Mouse (Mus musculus): ENCODE measurements around the gene Tmem178.

Gene Tmem178

GRCm38 (mm10) chr17:80970716-80971115 is 26.3 kb downstream of the Tmem178 start:
- Histone ChIP-seq H3K4me1 (replicated peaks; ENCODE audit: low read depth, low read length) (peaks cover 19% of the 10 kb centered on the region), H3K4me3 (replicated peaks; ENCODE audit: low read length) (no peak overlapping the region), H3K36me3 (ENCODE audit: insufficient read depth, low read length) (no peaks in the 10 kb centered on the region), H3K27me3 (ENCODE audit: insufficient read depth, low read length) (no peaks in the 10 kb centered on the region), H3K9me3 (ENCODE audit: low read length) (peaks cover 20% of the 10 kb centered on the region)
- TF ChIP-seq POU5F1 (IDR thresholded peaks at IDR 0.05; ENCODE audit: borderline replicate concordance, low read length) (no peak), NANOG (IDR thresholded peaks at IDR 0.05; ENCODE audit: borderline replicate concordance, low read length) (no peak), CTCF (conservative IDR thresholded peaks at IDR 0.05; ENCODE audit: low read length) (no peak)

DNA sequence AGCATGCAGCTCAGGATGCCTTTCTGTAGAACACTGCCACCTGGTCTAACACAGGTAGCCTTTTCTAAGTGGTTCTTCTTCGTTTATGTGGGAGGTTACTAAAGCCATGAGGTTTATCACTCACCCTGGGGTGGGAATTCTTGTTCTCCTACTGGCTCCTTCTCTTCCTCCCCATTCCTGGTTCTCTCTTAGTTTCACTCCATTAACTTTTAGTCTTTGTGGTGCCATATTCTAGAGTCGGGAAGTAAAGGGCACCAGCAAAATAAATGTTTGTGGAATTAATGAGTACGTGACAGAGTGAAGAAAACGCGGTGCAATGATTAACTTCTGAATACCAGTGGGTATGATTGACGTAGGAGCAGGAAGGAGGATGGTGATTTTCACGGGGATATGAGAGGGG is 28.5 kb downstream of the Tmem178 start:
- peaks cover 15% of the 10 kb centered on the region for H3K4me1 ChIP-seq (replicated peaks; ENCODE audit: low read depth, low read length)
- H3K9me3 ChIP-seq (ENCODE audit: low read length) = peaks cover 20% of the 10 kb centered on the region
- H3K4me3 ChIP-seq (replicated peaks; ENCODE audit: low read length) = no peak overlapping the region
- no peaks in the 10 kb centered on the region for H3K27me3 ChIP-seq (ENCODE audit: insufficient read depth, low read length)
- no peaks in the 10 kb centered on the region for H3K36me3 ChIP-seq (ENCODE audit: insufficient read depth, low read length)
- TF ChIP-seq NANOG (IDR thresholded peaks at IDR 0.05; ENCODE audit: borderline replicate concordance, low read length) = no peak
- TF ChIP-seq CTCF (conservative IDR thresholded peaks at IDR 0.05; ENCODE audit: low read length) = no peak
- TF ChIP-seq POU5F1 (IDR thresholded peaks at IDR 0.05; ENCODE audit: borderline replicate concordance, low read length) = no peak

DNA sequence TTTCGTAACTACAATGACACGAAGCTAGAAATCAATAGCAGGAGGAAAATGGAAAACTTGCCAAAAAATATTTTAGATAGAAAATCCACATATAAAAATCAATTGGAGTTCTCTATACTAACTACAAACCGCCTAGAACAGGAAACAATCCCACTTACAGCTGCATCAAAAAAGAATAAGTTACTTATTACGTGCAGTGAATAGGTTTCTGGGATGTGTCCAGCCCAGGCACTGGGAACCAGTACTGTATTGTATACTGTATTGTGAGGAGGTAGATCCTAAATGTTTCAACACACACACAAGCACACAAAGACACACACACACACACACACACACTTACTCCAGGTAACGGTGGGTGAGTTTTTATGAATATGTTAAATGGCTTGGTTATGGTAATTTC is 32.8 kb downstream of the Tmem178 start:
- peaks cover 20% of the 10 kb centered on the region for H3K9me3 ChIP-seq (ENCODE audit: low read length)
- H3K4me1 ChIP-seq (replicated peaks; ENCODE audit: low read depth, low read length) = no peaks in the 10 kb centered on the region
- no peak overlapping the region for H3K4me3 ChIP-seq (replicated peaks; ENCODE audit: low read length)
- no peak for TF ChIP-seq POU5F1 (IDR thresholded peaks at IDR 0.05; ENCODE audit: borderline replicate concordance, low read length)
- TF ChIP-seq NANOG (IDR thresholded peaks at IDR 0.05; ENCODE audit: borderline replicate concordance, low read length) = no peak
- TF ChIP-seq CTCF (conservative IDR thresholded peaks at IDR 0.05; ENCODE audit: low read length) = no peak
- H3K27me3 ChIP-seq (ENCODE audit: insufficient read depth, low read length) = no peaks in the 10 kb centered on the region
- no peaks in the 10 kb centered on the region for H3K36me3 ChIP-seq (ENCODE audit: insufficient read depth, low read length)

- no peaks in the 10 kb centered on the region for H3K36me3 ChIP-seq (ENCODE audit: insufficient read depth, low read length)
- TF ChIP-seq NANOG (IDR thresholded peaks at IDR 0.05; ENCODE audit: borderline replicate concordance, low read length) = no peak
- no peak for TF ChIP-seq CTCF (conservative IDR thresholded peaks at IDR 0.05; ENCODE audit: low read length)
- TF ChIP-seq POU5F1 (IDR thresholded peaks at IDR 0.05; ENCODE audit: borderline replicate concordance, low read length) = no peak
- peaks cover 5% of the 10 kb centered on the region for H3K9me3 ChIP-seq (ENCODE audit: low read length)
- H3K4me3 ChIP-seq (replicated peaks; ENCODE audit: low read length) = no peak overlapping the region
- H3K4me1 ChIP-seq (replicated peaks; ENCODE audit: low read depth, low read length) = 0 out of 2 replicates have a peak, but pooled peaks cover 3% of the 10 kb centered on the region
- no peaks in the 10 kb centered on the region for H3K27me3 ChIP-seq (ENCODE audit: insufficient read depth, low read length)
These were observed 35.7 kb downstream of the Tmem178 start for GRCm38 (mm10) chr17:80980096-80980495.

- H3K27me3 ChIP-seq (ENCODE audit: insufficient read depth, low read length) = no peaks in the 10 kb centered on the region
- TF ChIP-seq CTCF (conservative IDR thresholded peaks at IDR 0.05; ENCODE audit: low read length) (no peak), NANOG (IDR thresholded peaks at IDR 0.05; ENCODE audit: borderline replicate concordance, low read length) (no peak), POU5F1 (IDR thresholded peaks at IDR 0.05; ENCODE audit: borderline replicate concordance, low read length) (no peak)
- no peaks in the 10 kb centered on the region for H3K9me3 ChIP-seq (ENCODE audit: low read length)
- H3K4me1 ChIP-seq (replicated peaks; ENCODE audit: low read depth, low read length) = 0 out of 2 replicates have a peak, but pooled peaks cover 3% of the 10 kb centered on the region
- no peak overlapping the region for H3K4me3 ChIP-seq (replicated peaks; ENCODE audit: low read length)
- H3K36me3 ChIP-seq (ENCODE audit: insufficient read depth, low read length) = no peaks in the 10 kb centered on the region
These were observed 37.4 kb downstream of the Tmem178 start for GRCm38 (mm10) chr17:80981721-80982411.

GRCm38 (mm10) chr17:80982412-80982787 is 38.0 kb downstream of the Tmem178 start:
- TF ChIP-seq CTCF (conservative IDR thresholded peaks at IDR 0.05; ENCODE audit: low read length) (peak; percentile 95), POU5F1 (IDR thresholded peaks at IDR 0.05; ENCODE audit: borderline replicate concordance, low read length) (no peak)
- Histone ChIP-seq H3K27me3 (ENCODE audit: insufficient read depth, low read length) (no peaks in the 10 kb centered on the region), H3K4me3 (replicated peaks; ENCODE audit: low read length) (no peak overlapping the region), H3K4me1 (replicated peaks; ENCODE audit: low read depth, low read length) (0 out of 2 replicates have a peak, but pooled peaks cover 3% of the 10 kb centered on the region), H3K36me3 (ENCODE audit: insufficient read depth, low read length) (no peaks in the 10 kb centered on the region), H3K9me3 (ENCODE audit: low read length) (no peaks in the 10 kb centered on the region)

GRCm38 (mm10) chr17:80982976-80983375 is 38.5 kb downstream of the Tmem178 start:
- TF ChIP-seq CTCF (conservative IDR thresholded peaks at IDR 0.05; ENCODE audit: low read length) (no peak), POU5F1 (IDR thresholded peaks at IDR 0.05; ENCODE audit: borderline replicate concordance, low read length) (no peak), NANOG (IDR thresholded peaks at IDR 0.05; ENCODE audit: borderline replicate concordance, low read length) (no peak)
- 0 out of 2 replicates have a peak, but pooled peaks cover 3% of the 10 kb centered on the region for H3K4me1 ChIP-seq (replicated peaks; ENCODE audit: low read depth, low read length)

GRCm38 (mm10) chr17:80991535-80992127 is 47.2 kb downstream of the Tmem178 start:
- H3K36me3 ChIP-seq (ENCODE audit: insufficient read depth, low read length) = no peaks in the 10 kb centered on the region
- H3K4me1 ChIP-seq (replicated peaks; ENCODE audit: low read depth, low read length) = no peaks in the 10 kb centered on the region
- no peak overlapping the region for H3K4me3 ChIP-seq (replicated peaks; ENCODE audit: low read length)
- no peaks in the 10 kb centered on the region for H3K9me3 ChIP-seq (ENCODE audit: low read length)
- TF ChIP-seq CTCF (conservative IDR thresholded peaks at IDR 0.05; ENCODE audit: low read length) (no peak), POU5F1 (IDR thresholded peaks at IDR 0.05; ENCODE audit: borderline replicate concordance, low read length) (no peak), NANOG (IDR thresholded peaks at IDR 0.05; ENCODE audit: borderline replicate concordance, low read length) (no peak)
- no peaks in the 10 kb centered on the region for H3K27me3 ChIP-seq (ENCODE audit: insufficient read depth, low read length)

More at GRCm38 (mm10) chr17:80982976-80983375, 38.5 kb downstream of the Tmem178 start:
- Histone ChIP-seq H3K9me3 (ENCODE audit: low read length) (no peaks in the 10 kb centered on the region), H3K27me3 (ENCODE audit: insufficient read depth, low read length) (no peaks in the 10 kb centered on the region), H3K4me3 (replicated peaks; ENCODE audit: low read length) (no peak overlapping the region), H3K36me3 (ENCODE audit: insufficient read depth, low read length) (no peaks in the 10 kb centered on the region)
